Mouse (Mus musculus) layer of hippocampus, adult 11-12 months (tissue): ENCODE results near the gene 1500011B03Rik.
"Not testable (repeated sequence)": the region's sequence is repeated elsewhere in the genome, so short reads cannot be mapped to it uniquely, and the experiment has no call there.

Experiments
- DNase-seq: peaks from one replicate; pipeline ENCODE4 v3.0.0; 2022; ENCODE audit warnings: low spot score

Gene 1500011B03Rik

GRCm38 (mm10) chr5:114822796-114823688 is at the start of gene 1500011B03Rik:
1500011B03Rik (minus strand) TSS chr5:114823468.
- DNase-seq = peak; percentile 69

- DNase-seq = no peak
Measured at GRCm38 (mm10) chr5:114865279-114865678, 42.0 kb upstream of the 1500011B03Rik start.

GRCm38 (mm10) chr5:114864813-114865212 is 41.5 kb upstream of the 1500011B03Rik start:
- no peak for DNase-seq

- no peak for DNase-seq
Measured at GRCm38 (mm10) chr5:114861730-114862129, 38.5 kb upstream of the 1500011B03Rik start.

- peak; percentile 72 for DNase-seq
Measured at GRCm38 (mm10) chr5:114859253-114859652, 36.0 kb upstream of the 1500011B03Rik start.

- no peak for DNase-seq
Measured at GRCm38 (mm10) chr5:114858582-114858981, 35.3 kb upstream of the 1500011B03Rik start, which contains the start of gene Gm9936. Gm9936 (minus strand) TSS chr5:114858682.

- not testable (repeated sequence) for DNase-seq
Measured at GRCm38 (mm10) chr5:114853364-114853763, 30.1 kb upstream of the 1500011B03Rik start, which contains the start of gene 4930519G04Rik. 4930519G04Rik (plus strand) TSS chr5:114853664.

- DNase-seq = no peak
Measured at GRCm38 (mm10) chr5:114851565-114852236, 28.4 kb upstream of the 1500011B03Rik start.

- not testable (repeated sequence) for DNase-seq
Measured at GRCm38 (mm10) chr5:114844371-114844770, 21.1 kb upstream of the 1500011B03Rik start.

GRCm38 (mm10) chr5:114842674-114843073 is 19.4 kb upstream of the 1500011B03Rik start:
- no peak for DNase-seq

- DNase-seq = not testable (repeated sequence)
Measured at GRCm38 (mm10) chr5:114842155-114842554, 18.9 kb upstream of the 1500011B03Rik start.

- not testable (repeated sequence) for DNase-seq
Measured at GRCm38 (mm10) chr5:114840481-114840880, 17.2 kb upstream of the 1500011B03Rik start.

GRCm38 (mm10) chr5:114836886-114837285 is 13.6 kb upstream of the 1500011B03Rik start:
- no peak for DNase-seq

GRCm38 (mm10) chr5:114829740-114830139 is 6.5 kb upstream of the 1500011B03Rik start:
- no peak for DNase-seq

GRCm38 (mm10) chr5:114827427-114827826 is 4.2 kb upstream of the 1500011B03Rik start:
- no peak for DNase-seq

GRCm38 (mm10) chr5:114825978-114826691 is 2.9 kb upstream of the 1500011B03Rik start:
- DNase-seq = no peak

GRCm38 (mm10) chr5:114824197-114824596 is 929 bp upstream of the 1500011B03Rik start:
- peak; percentile 67 for DNase-seq

- DNase-seq = no peak
Measured at GRCm38 (mm10) chr5:114818124-114818523, 5.1 kb downstream of the 1500011B03Rik start.

- DNase-seq = no peak
Measured at GRCm38 (mm10) chr5:114816599-114816998, 6.7 kb downstream of the 1500011B03Rik start.

- DNase-seq = peak; percentile 86
Measured at GRCm38 (mm10) chr5:114813525-114814181, 9.6 kb downstream of the 1500011B03Rik start.

- DNase-seq = no peak
Measured at GRCm38 (mm10) chr5:114809826-114810225, 13.4 kb downstream of the 1500011B03Rik start.
